Mouse (Mus musculus) MEL (cell line): Measurements from ENCODE around the gene Car6.

Source experiments
- BHLHE40 ChIP-seq: IDR thresholded peaks from 2 replicates; pipeline ENCODE4 v1.6.1; 2012; ENCODE audit warnings: low read depth, mild to moderate bottlenecking, inconsistent platforms, low read length, improper control_type of control experiment, borderline replicate concordance
- CTCF ChIP-seq, 3 experiments: IDR thresholded peaks in 2 of 3; conservative IDR thresholded peaks in 1 of 3; 2 replicates each; pipeline ENCODE4 v1.5.1; 2011 to 2012; ENCODE audit warnings: low read length in 3 of 3, low read depth in 2 of 3, mild to moderate bottlenecking in 2 of 3, improper control_type of control experiment in 1 of 3, inconsistent platforms in 1 of 3, mixed read lengths in 1 of 3, moderate library complexity in 1 of 3; ENCODE audit not compliant: control insufficient read depth in 1 of 3, insufficient read depth in 1 of 3, poor library complexity in 1 of 3, severe bottlenecking in 1 of 3
- EP300 ChIP-seq, 2 experiments: IDR thresholded peaks; 2 replicates each; pipeline ENCODE4 v1.6.1; 2011; ENCODE audit warnings: improper control_type of control experiment in 2 of 2, low read length in 2 of 2, low read depth in 1 of 2, mild to moderate bottlenecking in 1 of 2
- MAX ChIP-seq: IDR thresholded peaks from 2 replicates; pipeline ENCODE4 v1.6.1; 2011; ENCODE audit warnings: low read length, improper control_type of control experiment
- MXI1 ChIP-seq: IDR thresholded peaks from 2 replicates; pipeline ENCODE4 v1.6.1; 2011; ENCODE audit warnings: mild to moderate bottlenecking, low read depth, low read length, improper control_type of control experiment
- NELFE ChIP-seq: IDR thresholded peaks from 2 replicates; pipeline ENCODE4 v1.6.1; 2011; ENCODE audit warnings: low read depth, low read length, improper control_type of control experiment
- POLR2A ChIP-seq, 2 experiments: IDR thresholded peaks; 2 replicates each; pipeline ENCODE4 v1.6.1; 2011 to 2012; ENCODE audit warnings: low read length in 2 of 2, mild to moderate bottlenecking in 2 of 2, control low read depth in 1 of 2, improper control_type of control experiment in 1 of 2, low read depth in 1 of 2, moderate library complexity in 1 of 2; ENCODE audit not compliant: control insufficient read depth in 1 of 2, insufficient read depth in 1 of 2, poor library complexity in 1 of 2
- TBP ChIP-seq: IDR thresholded peaks from 2 replicates; pipeline ENCODE4 v1.8.0; 2011; ENCODE audit warnings: low read depth, low read length, improper control_type of control experiment
- UBTF ChIP-seq: IDR thresholded peaks from 2 replicates; pipeline ENCODE4 v1.6.1; 2012; ENCODE audit warnings: low read depth, mild to moderate bottlenecking, inconsistent platforms, low read length, improper control_type of control experiment, moderate library complexity, borderline replicate concordance; ENCODE audit not compliant: insufficient read depth
- ZMIZ1 ChIP-seq: IDR thresholded peaks from 2 replicates; pipeline ENCODE4 v1.6.1; 2012; ENCODE audit warnings: low read depth, mild to moderate bottlenecking, inconsistent platforms, low read length, improper control_type of control experiment, moderate library complexity

- no peak for TF ChIP-seq CTCF (IDR thresholded peaks at IDR 0.05 in 2 of 3, conservative IDR thresholded peaks at IDR 0.05 in 1 of 3; ENCODE audit: control insufficient read depth in 1 of 3, insufficient read depth in 1 of 3, low read depth in 2 of 3, low read length in 3 of 3, poor library complexity in 1 of 3, severe bottlenecking in 1 of 3)
- no peak for TF ChIP-seq MAX
- no peak for TF ChIP-seq POLR2A (IDR thresholded peaks at IDR 0.05; ENCODE audit: control insufficient read depth in 1 of 2, insufficient read depth in 1 of 2, low read depth in 1 of 2, low read length in 2 of 2, poor library complexity in 1 of 2)
- TF ChIP-seq UBTF: no peak
- TF ChIP-seq ZMIZ1: no peak
- TF ChIP-seq NELFE: no peak
- TF ChIP-seq BHLHE40: no peak
- TF ChIP-seq TBP: no peak
- TF ChIP-seq MXI1: no peak
- TF ChIP-seq EP300 (IDR thresholded peaks at IDR 0.05; ENCODE audit: low read depth in 1 of 2, low read length in 2 of 2): no peak
These were observed 32.7 kb downstream of the Car6 start for GRCm38 (mm10) chr4:150168406-150168805.
